Mouse (Mus musculus): Measurements from ENCODE around the gene Psmc5.

Gene Psmc5

GRCm38 (mm10) chr11:106305348-106306064 lies 49.6 kb downstream of the Psmc5 start:
- in situ Hi-C loops (cut with MboI, MseI): no loop called here

DNA sequence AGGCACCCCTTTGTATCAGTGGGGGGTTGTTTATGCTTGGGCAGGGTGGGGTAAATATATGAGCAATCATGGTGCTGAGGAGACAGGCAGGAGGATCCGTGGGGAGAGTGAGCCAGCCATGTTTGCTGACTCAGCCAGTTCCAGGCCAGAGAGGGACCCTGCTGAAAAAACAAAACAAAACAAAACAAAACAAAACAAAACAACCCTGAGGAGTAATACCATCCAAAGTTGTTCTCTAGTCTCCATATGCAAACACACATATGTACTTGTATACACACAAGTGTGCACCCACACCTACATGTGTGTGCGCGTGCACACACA lies 50.1 kb downstream of the Psmc5 start:
- in situ Hi-C loops (cut with MboI, MseI): no loop called here

- in situ Hi-C loops (cut with MboI, MseI): no loop called here
Observed at GRCm38 (mm10) chr11:106306758-106307157, 50.8 kb downstream of the Psmc5 start.

- in situ Hi-C loops (cut with MboI, MseI): no loop called here
Observed at GRCm38 (mm10) chr11:106307432-106307831, 51.5 kb downstream of the Psmc5 start.

DNA sequence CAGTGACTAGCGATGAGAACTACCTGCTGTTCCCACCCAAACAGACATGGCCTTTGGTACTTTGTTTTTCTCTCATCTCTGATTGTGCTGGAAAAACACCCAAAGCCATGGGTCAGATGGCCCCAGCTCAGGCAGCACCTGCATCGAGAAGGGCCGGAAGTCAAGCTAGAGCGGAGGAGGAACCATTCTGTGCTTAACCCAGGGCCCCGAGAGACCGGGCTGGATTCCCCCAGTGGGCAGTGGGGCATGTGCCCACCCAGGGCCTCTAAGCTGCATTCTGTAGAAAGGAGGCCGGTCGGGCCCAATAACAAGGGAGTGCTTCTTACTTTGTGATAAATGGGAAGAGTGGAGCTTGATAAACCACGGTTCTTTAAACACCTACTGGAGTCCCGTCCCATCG lies 52.2 kb downstream of the Psmc5 start:
- in situ Hi-C loops (cut with MboI, MseI): no loop called here

DNA sequence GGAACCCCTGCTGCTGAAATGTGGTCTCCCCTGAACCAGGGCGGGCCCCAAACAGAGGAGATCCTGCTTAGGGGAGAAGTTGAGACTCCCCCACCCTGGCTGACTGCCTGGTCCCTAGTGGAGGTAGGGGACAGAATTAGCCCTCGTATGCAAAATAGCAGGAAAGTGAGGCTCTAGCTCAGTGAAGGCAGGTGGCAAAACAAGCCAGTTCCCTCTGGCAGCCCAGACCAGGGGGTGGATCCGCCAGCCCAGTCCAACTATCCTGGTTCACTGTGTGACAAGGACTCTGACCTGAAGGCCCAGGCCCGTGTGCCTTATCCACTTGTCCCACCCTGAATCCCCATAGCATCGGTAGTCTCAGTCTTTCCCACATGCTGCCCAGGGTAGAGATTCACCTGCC lies 54.2 kb downstream of the Psmc5 start:
- in situ Hi-C loops (cut with MboI, MseI): no loop called here
